Mouse (Mus musculus) intestine, embryonic 14.5 days (tissue): Measurements from ENCODE around the gene Tmem91. TPM values are rescaled to one million over a fixed set of nuclear protein-coding genes. Genes with fewer than 3 reads are reported as not detected.

Experiments used
- ATAC-seq: fragments of 200-750 bp; cut with Nextera tagmentation; replicated peaks from 2 replicates; pipeline ENCODE4 v1.8.0; 2017; ENCODE audit warnings: low read depth, moderate number of reproducible peaks, moderate TSS enrichment, moderate library complexity; ENCODE audit not compliant: low FRiP score, low TSS enrichment
- DNase-seq: peaks from one replicate; pipeline ENCODE4 v3.0.0-alpha.2; 2018; ENCODE audit warnings: low spot score
- H3K27ac ChIP-seq: fragments of 300-500 bp; sonication (generic); 2 replicates; pipeline ENCODE4 v1.5.1; 2014; ENCODE audit warnings: low read depth, mild to moderate bottlenecking, control low read depth
- H3K27me3 ChIP-seq: fragments of 300-500 bp; sonication (generic); replicated peaks from 2 replicates; pipeline ENCODE4 v1.6.1; 2014; ENCODE audit warnings: low read length, control low read depth; ENCODE audit not compliant: control insufficient read depth, insufficient read depth
- H3K36me3 ChIP-seq: fragments of 300-500 bp; sonication (generic); 2 replicates; pipeline ENCODE4 v1.6.1; 2014; ENCODE audit warnings: low read length, control low read depth; ENCODE audit not compliant: control insufficient read depth, insufficient read depth
- H3K4me1 ChIP-seq: fragments of 300-500 bp; sonication (generic); replicated peaks from 2 replicates; pipeline ENCODE4 v1.6.1; 2014; ENCODE audit warnings: low read length, control low read depth, mixed read lengths; ENCODE audit not compliant: control insufficient read depth, insufficient read depth
- H3K4me2 ChIP-seq: fragments of 300-500 bp; sonication (generic); 2 replicates; pipeline ENCODE4 v1.6.1; 2014; ENCODE audit warnings: low read length
- H3K4me3 ChIP-seq: fragments of 300-500 bp; sonication (generic); 2 replicates; pipeline ENCODE4 v1.5.1; 2014; ENCODE audit warnings: low read depth, low read length, control low read depth, mixed read lengths
- H3K9ac ChIP-seq: fragments of 300-500 bp; sonication (generic); 2 replicates; pipeline ENCODE4 v1.6.1; 2014; ENCODE audit warnings: mild to moderate bottlenecking, low read length
- H3K9me3 ChIP-seq: fragments of 300-500 bp; sonication (generic); 2 replicates; pipeline ENCODE4 v1.6.1; 2016; ENCODE audit warnings: low read length, control low read depth; ENCODE audit not compliant: control insufficient read depth
- WGBS: fragments of 180-500 bp; shearing (Covaris S2); extraction: QIAGEN DNeasy Blood & Tissue Kit; methylation state at CpG from one replicate; pipeline ENCODE4 v1.1.7; 2014; 5-methylcytosine and 5-hydroxymethylcytosine counted together
- polyA plus RNA-seq: library from polyadenylated mRNA; unstranded; fragments of >200 nt; fragmentation: Nextera tagmentation; extraction: Ambion mirVana; gene quantifications from 2 replicates; pipeline ENCODE4 v1.2.1, GENCODE M21; 2014

Tmem91 gene
- polyA plus RNA-seq, 1 experiment from 2014 or later: 2.2 TPM

GRCm38 (mm10) chr7:25632679-25633078 is 42.3 kb downstream of the Tmem91 start:
- DNase-seq (no peak), ATAC-seq (no peak)
- Histone ChIP-seq H3K4me2 (no peak overlapping the region), H3K27ac (no peak overlapping the region), H3K9ac (no peak overlapping the region), H3K27me3 (no peaks in the 10 kb centered on the region), H3K4me1 (peaks cover 6% of the 10 kb centered on the region; the same call in 1 of the 2 replicates), H3K4me3 (no peak overlapping the region), H3K36me3 (peaks cover 43% of the 10 kb centered on the region), H3K9me3 (no peaks in the 10 kb centered on the region)
- WGBS: 88% methylated on average over 5 of the region's 5 CpGs

GRCm38 (mm10) chr7:25628323-25628620 is 46.7 kb downstream of the Tmem91 start:
- peaks cover 47% of the 10 kb centered on the region for H3K36me3 ChIP-seq
- DNase-seq (no peak), ATAC-seq (no peak)
- H3K4me2 ChIP-seq: peak overlapping the region; percentile 73
- WGBS: 48% methylated on average over 8 of the region's 8 CpGs
- H3K9me3 ChIP-seq: no peaks in the 10 kb centered on the region
- H3K4me1 ChIP-seq: peaks cover 15% of the 10 kb centered on the region
- H3K9ac ChIP-seq: peak overlapping the region; percentile 51; the same call in 1 of the 2 replicates
- H3K4me3 ChIP-seq: peak overlapping the region; percentile 45
- H3K27me3 ChIP-seq: no peaks in the 10 kb centered on the region
- H3K27ac ChIP-seq: no peak overlapping the region

GRCm38 (mm10) chr7:25627431-25628322 is 47.3 kb downstream of the Tmem91 start:
- no peaks in the 10 kb centered on the region for H3K27me3 ChIP-seq
- peak overlapping the region; percentile 51 for H3K9ac ChIP-seq
- peaks cover 45% of the 10 kb centered on the region for H3K36me3 ChIP-seq
- whole genome bisulfite sequencing: 16% methylated on average over 36 of the region's 38 CpGs
- DNase-seq (peak; percentile 84), ATAC-seq (peak; percentile 84)
- H3K27ac ChIP-seq: peak overlapping the region; percentile 75
- H3K4me2 ChIP-seq: peak overlapping the region; percentile 73
- no peaks in the 10 kb centered on the region for H3K9me3 ChIP-seq
- H3K4me1 ChIP-seq: peaks cover 15% of the 10 kb centered on the region
- peak overlapping the region; percentile 45 for H3K4me3 ChIP-seq

- Histone ChIP-seq H3K9me3 (no peaks in the 10 kb centered on the region), H3K27ac (peak within 1 kb of the TSS; percentile 75), H3K36me3 (peaks cover 45% of the 10 kb centered on the region), H3K9ac (peak within 1 kb of the TSS; percentile 51), H3K27me3 (no peaks in the 10 kb centered on the region), H3K4me3 (peak within 1 kb of the TSS; percentile 45), H3K4me1 (peaks cover 15% of the 10 kb centered on the region), H3K4me2 (peak within 1 kb of the TSS; percentile 73)
- DNase-seq (no peak), ATAC-seq (peak; percentile 30; the same call in 1 of the 2 replicates)
- 13% methylated on average over 28 of the region's 29 CpGs for WGBS
Measured at GRCm38 (mm10) chr7:25626509-25627430, 48.2 kb downstream of the Tmem91 start, which contains the start of gene B3gnt8. TSS of gene B3gnt8 (plus strand) at chr7:25626654.

GRCm38 (mm10) chr7:25625594-25626250 is 49.2 kb downstream of the Tmem91 start:
- no peaks in the 10 kb centered on the region for H3K9me3 ChIP-seq
- H3K36me3 ChIP-seq: peaks cover 47% of the 10 kb centered on the region
- ATAC-seq (no peak), DNase-seq (peak; percentile 62)
- no peak overlapping the region for H3K4me2 ChIP-seq
- no peaks in the 10 kb centered on the region for H3K27me3 ChIP-seq
- H3K4me3 ChIP-seq: no peak overlapping the region
- no peak overlapping the region for H3K9ac ChIP-seq
- no peak overlapping the region for H3K27ac ChIP-seq
- peaks cover 15% of the 10 kb centered on the region for H3K4me1 ChIP-seq
- 81% methylated on average over 10 of the region's 10 CpGs for WGBS

- ATAC-seq (no peak), DNase-seq (no peak)
- Histone ChIP-seq H3K4me3 (no peak overlapping the region), H3K36me3 (peaks cover 39% of the 10 kb centered on the region), H3K27ac (no peak overlapping the region), H3K9me3 (no peaks in the 10 kb centered on the region), H3K9ac (no peak overlapping the region), H3K4me1 (peaks cover 17% of the 10 kb centered on the region), H3K4me2 (no peak overlapping the region), H3K27me3 (no peaks in the 10 kb centered on the region)
- 64% methylated on average over 5 of the region's 5 CpGs for WGBS
Measured at GRCm38 (mm10) chr7:25624851-25625250, 50.1 kb downstream of the Tmem91 start.

GRCm38 (mm10) chr7:25623857-25624370 is 51.1 kb downstream of the Tmem91 start:
- Histone ChIP-seq H3K27me3 (no peaks in the 10 kb centered on the region), H3K4me3 (no peak overlapping the region), H3K27ac (no peak overlapping the region), H3K9me3 (no peaks in the 10 kb centered on the region), H3K36me3 (peaks cover 38% of the 10 kb centered on the region), H3K4me1 (peaks cover 20% of the 10 kb centered on the region), H3K4me2 (no peak overlapping the region), H3K9ac (no peak overlapping the region)
- no peak for DNase-seq
- no peak for ATAC-seq
- 91% methylated on average over 11 of the region's 11 CpGs for WGBS

GRCm38 (mm10) chr7:25620751-25621150 is 54.2 kb downstream of the Tmem91 start:
- H3K9ac ChIP-seq: no peak overlapping the region
- H3K9me3 ChIP-seq: no peaks in the 10 kb centered on the region
- H3K27me3 ChIP-seq: no peaks in the 10 kb centered on the region
- H3K4me2 ChIP-seq: no peak overlapping the region
- ATAC-seq (no peak), DNase-seq (no peak)
- no peak overlapping the region for H3K27ac ChIP-seq
- peaks cover 5% of the 10 kb centered on the region for H3K4me1 ChIP-seq
- WGBS: 92% methylated on average over 11 of the region's 11 CpGs
- H3K36me3 ChIP-seq: peaks cover 38% of the 10 kb centered on the region
- H3K4me3 ChIP-seq: no peak overlapping the region
